Mouse (Mus musculus) layer of hippocampus, adult 9-10 months (tissue): ENCODE results near the gene Olfr2.
"Not testable (repeated sequence)": the region's sequence is repeated elsewhere in the genome, so short reads cannot be mapped to it uniquely, and the experiment has no call there.

ENCODE experiments used
- DNase-seq: peaks from one replicate; pipeline ENCODE4 v3.0.0; 2022; ENCODE audit warnings: low spot score

Olfr2 gene

DNA sequence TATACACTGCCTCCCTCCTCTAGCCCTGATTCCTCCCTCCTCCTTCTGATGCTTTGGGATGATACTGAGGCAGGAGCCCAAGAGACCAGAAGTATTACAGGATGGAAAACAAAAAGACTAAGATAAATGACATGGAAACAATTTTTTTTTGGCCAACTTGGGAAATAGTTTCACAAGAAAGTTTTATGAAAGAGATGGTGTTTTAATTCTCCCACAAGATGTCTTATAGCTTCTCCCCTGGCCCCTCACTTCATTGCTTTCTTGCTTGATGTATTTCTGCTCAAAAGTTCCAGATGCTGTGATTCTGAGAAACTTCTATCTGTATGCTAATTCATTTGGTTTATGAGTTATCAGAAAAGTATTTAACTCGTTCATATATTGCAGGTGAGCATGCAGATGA is at the start of gene Olfr2:
Gene Olfr2, minus strand, starts transcription at position 101 of the 400 bp plus-strand sequence.
- no peak for DNase-seq

DNA sequence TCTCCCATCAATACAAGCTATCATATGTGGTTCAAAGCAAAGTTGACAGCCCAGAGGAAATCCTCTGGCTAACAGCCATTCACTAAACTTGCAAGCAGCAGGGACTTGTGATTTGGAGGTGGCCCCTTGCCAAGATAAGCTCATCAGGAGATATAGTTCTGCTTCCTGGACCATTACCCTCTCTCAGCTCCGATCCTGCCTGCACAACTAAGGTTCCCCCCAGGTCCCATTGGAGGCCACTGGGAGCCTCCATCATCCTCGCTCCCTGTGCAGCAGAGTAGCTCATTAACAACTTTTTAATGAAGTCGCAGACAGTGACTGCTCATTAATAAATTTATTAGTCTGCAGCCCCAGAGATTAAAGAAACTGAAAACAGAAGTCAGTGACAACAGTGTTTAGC is 41.7 kb upstream of the Olfr2 start:
- no peak for DNase-seq

DNA sequence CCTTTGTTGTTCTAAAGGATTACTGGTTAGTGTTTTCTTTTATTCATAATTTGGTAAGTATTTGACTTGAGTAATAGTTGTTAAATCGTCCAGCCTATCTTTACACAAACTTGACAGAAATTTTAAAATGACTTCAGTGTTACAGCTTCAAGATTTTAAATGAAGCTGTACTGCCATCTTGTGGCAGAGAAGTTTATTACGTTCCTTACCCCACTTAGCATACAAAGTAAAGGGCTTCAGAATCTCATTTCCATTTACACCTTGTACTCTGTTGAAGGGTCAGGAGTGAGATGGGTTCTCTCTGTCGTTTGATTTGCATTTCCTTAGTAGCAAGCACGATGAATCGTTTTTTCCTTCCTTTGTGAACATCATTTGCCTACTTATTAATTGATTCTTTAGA is 40.0 kb upstream of the Olfr2 start:
- peak; percentile 30 for DNase-seq

DNA sequence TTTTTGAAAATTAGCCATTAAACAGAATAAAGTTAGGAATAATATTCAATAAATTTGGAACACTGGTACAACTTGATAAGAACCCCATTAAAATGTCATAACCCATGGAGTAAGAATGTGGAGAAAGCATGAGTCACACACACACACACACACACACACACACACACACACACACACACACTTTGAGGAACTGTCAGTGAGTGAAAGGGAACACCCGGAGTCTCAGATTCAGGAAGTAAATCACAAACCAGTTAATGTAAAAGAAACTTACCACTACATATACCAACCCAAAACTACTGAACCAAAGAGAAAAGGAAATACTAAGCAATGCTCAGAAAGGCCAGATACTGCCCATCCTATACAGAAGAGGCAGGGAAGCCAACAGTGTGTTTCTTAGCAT is 38.5 kb upstream of the Olfr2 start:
- no peak for DNase-seq

DNA sequence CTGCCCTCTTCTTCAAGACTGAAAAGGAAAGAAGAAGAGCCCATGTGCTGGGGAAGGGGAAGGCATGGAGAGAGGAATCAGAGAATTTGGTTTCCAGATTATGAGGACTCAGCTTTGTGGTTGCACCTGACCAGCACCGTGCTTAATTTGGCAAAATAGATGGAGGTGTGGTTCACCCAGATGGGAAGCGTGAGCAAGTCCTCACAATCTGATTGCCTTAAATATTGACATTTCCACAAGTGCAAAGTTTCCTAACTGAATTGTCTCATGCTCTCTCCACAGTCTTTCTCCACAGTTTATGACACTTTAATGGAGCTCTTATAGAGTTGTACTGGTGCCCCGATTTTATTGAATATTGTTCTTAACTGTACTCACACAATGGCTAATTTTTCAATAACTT is 37.3 kb upstream of the Olfr2 start:
- no peak for DNase-seq

DNA sequence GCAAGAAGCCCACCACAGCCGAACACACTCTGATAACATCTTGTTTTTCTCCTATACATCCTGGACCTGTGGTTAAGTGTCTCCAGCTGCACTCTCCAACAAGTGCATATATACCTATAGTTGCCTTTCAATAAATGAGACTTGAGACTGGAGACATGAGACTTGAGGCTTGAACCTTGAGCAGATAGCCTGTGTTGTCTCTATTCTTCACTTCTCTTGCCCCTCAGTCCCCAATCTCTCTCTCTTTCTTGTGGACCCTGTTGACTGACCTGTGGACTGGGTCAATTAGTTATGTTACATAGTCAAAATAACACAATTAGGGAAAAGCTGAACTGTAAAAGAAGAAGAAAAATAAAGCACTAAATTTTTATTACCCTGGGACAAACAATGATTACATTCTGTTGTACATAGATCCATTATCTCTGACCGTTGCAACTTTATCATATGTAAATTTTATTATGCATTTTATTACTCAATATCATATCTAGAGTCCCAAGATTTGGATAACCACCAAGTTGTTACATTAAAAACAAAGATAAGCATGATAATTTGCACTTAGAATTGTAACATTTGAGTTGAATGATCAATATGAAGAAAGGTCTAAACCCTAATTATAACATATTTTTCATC is 34.2 kb upstream of the Olfr2 start:
- no peak for DNase-seq

DNA sequence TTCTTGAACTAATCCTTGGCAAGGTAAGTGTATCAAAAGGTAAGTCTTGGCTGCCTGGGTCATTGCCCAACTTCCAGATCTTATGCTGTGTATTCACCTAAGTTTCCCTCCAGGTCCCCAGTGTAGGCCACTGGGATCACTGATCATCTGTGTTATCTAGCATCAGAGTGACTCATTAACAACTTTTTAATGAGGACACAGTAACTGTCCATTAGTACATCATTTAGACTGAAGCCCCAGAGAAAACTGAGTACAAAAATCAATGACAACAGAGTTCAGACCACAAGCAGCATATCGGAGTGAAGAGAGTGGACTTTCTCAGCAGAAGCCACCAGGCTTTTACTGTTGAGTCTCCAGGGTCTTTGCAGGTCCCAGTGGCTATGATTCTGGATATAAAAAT is 25.0 kb upstream of the Olfr2 start, which contains the start of gene Olfr713:
Gene Olfr713, plus strand, starts transcription at position 301 of the 400 bp plus-strand sequence.
- no peak for DNase-seq

DNA sequence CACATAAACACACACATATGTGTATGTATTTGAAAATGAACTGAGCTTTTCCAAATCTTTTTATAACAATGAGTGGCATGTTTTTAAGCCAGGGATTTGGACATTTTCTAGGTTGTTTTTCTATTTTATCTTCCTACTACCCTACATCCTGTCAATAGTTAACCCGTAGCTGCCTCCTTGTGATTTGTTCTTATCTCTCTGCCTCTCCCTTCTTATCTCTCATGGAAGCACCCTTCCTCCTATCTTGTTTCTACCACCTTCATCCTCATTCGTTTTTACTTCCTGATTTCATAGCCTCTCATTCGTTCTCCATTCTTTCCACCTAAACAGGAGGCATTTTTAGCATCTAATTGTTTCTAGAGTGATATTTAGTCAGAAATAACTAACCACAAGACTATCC is 1.7 kb downstream of the Olfr2 start:
- DNase-seq: no peak

DNA sequence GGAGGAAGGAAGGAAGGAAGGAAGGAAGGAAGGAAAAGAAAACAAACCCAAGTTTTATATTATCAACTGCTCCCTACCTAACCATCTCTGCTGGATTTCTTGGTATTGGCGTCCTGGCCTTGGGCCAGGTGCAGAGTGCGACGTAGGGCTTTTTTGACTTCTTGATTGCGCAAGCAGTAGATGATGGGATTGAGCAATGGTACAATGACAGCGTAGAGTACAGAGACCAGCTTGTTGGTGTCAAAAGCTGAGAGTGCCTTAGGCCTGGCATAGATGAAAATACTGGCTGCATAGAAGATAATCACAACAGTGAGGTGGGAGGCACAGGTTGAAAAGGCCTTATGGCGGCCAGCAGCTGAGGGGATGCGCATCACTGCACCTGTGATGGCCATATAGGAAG is 5.1 kb downstream of the Olfr2 start:
- no peak for DNase-seq

DNA sequence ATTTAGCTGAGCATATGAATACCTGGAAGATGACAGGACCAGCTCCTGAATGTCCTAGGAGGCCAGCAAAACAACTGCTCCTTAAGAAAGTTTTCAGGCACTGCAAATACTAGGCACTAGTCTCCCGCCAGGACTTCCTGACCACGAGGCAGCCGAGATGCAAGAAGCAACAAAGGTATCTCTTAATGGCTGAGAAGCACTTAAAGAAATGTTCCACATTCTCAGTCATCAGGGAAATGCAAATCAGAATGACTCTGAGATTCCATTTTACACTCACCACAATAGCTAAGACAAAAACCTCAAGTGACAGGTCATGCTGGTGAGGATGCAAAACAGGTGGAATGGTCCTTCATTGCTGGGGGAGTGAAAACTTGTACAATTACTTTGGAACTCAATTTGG is 20.6 kb downstream of the Olfr2 start:
- no peak for DNase-seq

DNA sequence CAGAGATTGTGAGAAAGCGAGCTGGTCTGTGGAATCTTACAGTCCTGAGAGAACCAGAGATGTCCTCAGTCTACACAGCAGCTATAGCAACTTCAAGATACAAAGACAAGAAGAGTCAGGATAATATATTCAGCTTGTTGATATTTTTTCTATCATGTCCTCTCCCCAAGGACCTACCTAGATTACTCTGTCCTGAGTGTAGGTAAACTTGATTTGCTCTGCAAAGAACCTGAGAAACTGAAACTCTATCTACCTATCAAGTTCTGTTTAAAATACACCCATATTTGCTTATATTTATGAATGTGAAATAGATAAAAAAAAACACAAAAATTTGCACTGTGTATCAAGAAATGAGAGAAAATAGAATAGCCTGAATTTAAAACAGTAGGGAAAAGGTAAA is 30.5 kb downstream of the Olfr2 start, which contains the start of gene Olfr711:
Gene Olfr711, minus strand, starts transcription at position 101 of the 400 bp plus-strand sequence.
- no peak for DNase-seq

DNA sequence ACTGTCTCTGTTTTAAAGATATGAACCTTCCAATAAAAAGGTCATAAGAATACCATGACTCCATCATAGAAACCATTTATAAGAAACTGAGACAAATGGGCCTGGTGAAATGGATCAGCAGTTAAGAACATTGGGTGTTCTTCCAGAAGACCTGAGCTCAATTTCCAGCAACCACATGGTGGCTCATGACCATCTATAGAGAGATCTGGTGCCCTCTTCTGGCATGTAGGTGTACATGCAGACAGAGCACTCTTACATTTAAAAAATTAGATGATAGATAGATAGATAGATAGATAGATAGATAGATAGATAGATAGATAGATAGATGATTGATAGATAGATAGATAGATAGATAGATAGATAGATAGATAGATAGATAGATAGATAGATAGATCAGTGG is 38.4 kb downstream of the Olfr2 start:
- DNase-seq: not testable (repeated sequence)

DNA sequence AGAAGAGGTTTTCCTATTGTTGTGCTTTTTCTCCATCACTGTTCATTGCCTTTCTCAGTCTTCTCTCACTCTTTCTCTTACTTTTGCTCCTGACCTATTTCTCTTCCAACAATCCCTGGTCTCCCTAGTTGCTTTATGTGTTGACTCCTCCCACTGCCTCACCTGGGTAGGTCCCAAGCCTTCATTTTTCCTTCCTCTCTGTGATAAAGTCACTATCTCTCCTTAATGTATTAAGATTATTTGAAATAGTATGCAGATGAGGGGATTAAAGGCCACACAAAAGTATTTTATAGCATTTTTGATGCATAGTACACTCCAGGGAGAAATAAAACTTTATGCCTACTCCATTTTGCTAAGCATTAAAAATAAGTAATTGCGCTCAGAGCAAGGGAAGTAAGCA is 42.0 kb downstream of the Olfr2 start, which contains the start of gene Olfr6:
Gene Olfr6, minus strand, starts transcription at position 101 of the 400 bp plus-strand sequence.
- DNase-seq: no peak

DNA sequence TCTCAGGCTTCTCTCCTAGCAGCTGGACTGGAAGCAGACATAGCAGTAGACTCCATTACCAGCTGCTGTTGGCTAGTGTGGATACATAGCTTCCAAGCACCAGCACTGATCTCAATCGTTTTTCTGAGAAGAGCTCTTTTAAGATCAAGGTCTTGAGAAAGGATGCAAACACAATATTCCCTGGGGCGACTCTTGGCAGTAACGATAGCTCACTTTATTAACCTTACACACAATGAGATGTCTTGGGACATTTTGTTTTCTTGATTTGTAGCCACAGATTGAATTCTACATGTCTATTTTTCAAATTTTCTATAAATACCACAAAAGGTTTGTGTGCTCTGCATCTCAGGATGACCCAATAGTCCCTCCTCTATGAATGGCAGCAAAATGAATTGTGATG is 57.7 kb downstream of the Olfr2 start, which contains the start of gene Olfr710:
Gene Olfr710, minus strand, starts transcription at position 101 of the 400 bp plus-strand sequence.
- no peak for DNase-seq
